Mouse (Mus musculus) olfactory bulb, adult 2 months (tissue): ENCODE results near the gene Dcdc2c. TPM values are rescaled to one million over a fixed set of nuclear protein-coding genes. Genes with fewer than 3 reads are reported as not detected.

Source experiments
- H3K27ac ChIP-seq: fragments of 200-500 bp; 2 replicates; pipeline ENCODE4 v1.5.1; 2012; ENCODE audit warnings: low read depth, low read length; ENCODE audit not compliant: insufficient read depth
- H3K4me1 ChIP-seq: fragments of 200-500 bp; 2 replicates; pipeline ENCODE4 v1.6.1; 2012; ENCODE audit warnings: low read length; ENCODE audit not compliant: control insufficient read depth, insufficient read depth
- H3K4me3 ChIP-seq: fragments of 200-500 bp; 2 replicates; pipeline ENCODE4 v1.5.1; 2012; ENCODE audit warnings: mild to moderate bottlenecking, low read depth, low read length, moderate library complexity; ENCODE audit not compliant: insufficient read depth
- CTCF ChIP-seq: fragments of 200-500 bp; IDR thresholded peaks from 2 replicates; pipeline ENCODE4 v1.5.1; 2012; ENCODE audit warnings: low read depth, mild to moderate bottlenecking, low read length, moderate library complexity; ENCODE audit not compliant: insufficient read depth
- POLR2A ChIP-seq: fragments of 200-500 bp; IDR thresholded peaks from 2 replicates; pipeline ENCODE4 v1.6.1; 2012; ENCODE audit warnings: mild to moderate bottlenecking, low read depth, low read length, moderate library complexity; ENCODE audit not compliant: insufficient read depth
- WGBS: fragments of 180-500 bp; shearing (Covaris S2); methylation state at CpG from one replicate; pipeline ENCODE4 v1.1.7; 2018; 5-methylcytosine and 5-hydroxymethylcytosine counted together
- polyA plus RNA-seq: library from polyadenylated mRNA; stranded (reverse); fragments of >200 nt; gene quantifications from 2 replicates; pipeline ENCODE4 v1.2.4, GENCODE M21; 2012; ENCODE audit warnings: low replicate concordance; ENCODE audit not compliant: missing spikeins, insufficient read depth, insufficient read length

Gene Dcdc2c
- polyA plus RNA-seq, 1 experiment: not detected

DNA sequence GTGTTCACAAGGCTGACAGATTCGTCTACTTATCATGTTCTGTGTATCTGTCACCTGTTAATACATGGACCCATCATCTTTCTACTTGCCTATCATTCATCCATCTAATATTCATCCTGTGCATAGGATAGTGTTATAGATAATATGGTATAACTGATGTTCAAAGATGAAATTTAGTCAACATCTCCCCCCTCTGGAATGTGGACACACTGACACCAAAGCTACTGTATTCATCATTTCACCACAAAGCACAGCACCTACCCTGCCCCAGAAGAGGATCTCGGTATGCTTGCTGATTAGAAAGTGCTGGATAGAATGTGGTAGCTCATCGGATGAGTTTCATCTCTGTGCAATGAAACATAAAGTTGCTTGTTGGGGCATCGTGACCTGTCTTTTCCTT lies 135.2 kb downstream of the Dcdc2c start:
- 79% methylated on average over 4 of the region's 4 CpGs for WGBS
- TF ChIP-seq POLR2A: no peak
- no peak for TF ChIP-seq CTCF

DNA sequence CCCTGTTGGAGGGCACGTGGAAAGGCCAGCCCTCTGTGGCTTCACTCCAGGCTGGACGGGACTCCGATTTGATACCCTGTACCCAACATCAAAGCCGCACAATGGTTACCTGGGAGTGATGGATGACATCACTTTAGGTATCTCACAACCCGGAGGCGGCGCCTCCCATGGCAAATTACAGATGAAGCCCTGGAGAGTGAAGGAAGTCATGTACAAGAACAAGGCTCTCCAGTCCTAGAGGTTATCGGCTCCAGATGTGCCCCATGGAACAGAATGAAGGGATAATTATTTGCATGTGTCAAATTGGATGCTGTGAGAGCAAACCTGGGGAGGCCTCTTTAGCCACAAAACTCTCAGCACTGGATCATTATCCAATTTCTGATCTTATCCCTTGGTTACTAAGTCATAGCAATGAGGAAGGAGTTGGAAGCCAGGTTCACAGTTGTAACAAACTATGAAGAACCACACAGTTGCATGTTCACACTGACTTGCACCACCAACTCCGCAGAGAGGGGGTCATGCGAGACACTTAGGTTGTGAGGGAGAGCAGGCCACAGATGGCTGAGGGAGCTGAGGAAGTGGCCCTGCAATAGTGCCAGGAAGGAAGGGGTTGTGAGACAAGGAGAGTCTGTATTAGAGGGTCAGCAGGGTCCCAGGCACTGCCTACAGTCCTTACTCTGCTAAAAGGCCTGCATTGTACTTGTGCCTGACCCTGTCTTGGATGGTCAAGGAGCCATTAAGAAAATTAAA lies 144.4 kb downstream of the Dcdc2c start:
- WGBS: 90% methylated on average over 10 of the region's 10 CpGs

More for the DNA sequence above, 135.2 kb downstream of the Dcdc2c start:
- H3K4me1 ChIP-seq: no peaks in the 10 kb centered on the region
- H3K27ac ChIP-seq: no peak overlapping the region
- H3K4me3 ChIP-seq: no peak overlapping the region

DNA sequence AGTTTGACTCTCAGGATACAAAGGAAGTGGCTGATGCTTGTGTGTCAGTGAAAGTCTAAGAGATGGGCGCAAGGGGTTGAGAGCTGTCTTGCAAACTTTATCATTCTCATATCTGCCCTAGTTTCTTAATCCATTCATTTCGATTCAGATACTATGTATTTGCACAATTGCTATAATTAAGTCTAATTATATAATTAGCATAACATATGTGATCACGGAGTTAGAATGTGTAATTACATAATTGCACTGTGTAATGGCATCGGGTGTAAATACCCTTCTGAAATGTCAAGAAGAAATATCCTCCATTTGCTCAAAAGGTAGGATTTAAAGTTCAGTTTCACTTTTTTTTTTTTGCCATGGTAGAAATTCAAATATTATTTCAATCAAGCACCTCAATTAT lies 149.9 kb downstream of the Dcdc2c start:
- TF ChIP-seq POLR2A (no peak), CTCF (no peak)
- 32% methylated on average over 4 of the region's 4 CpGs for WGBS

More for the DNA sequence above, 144.4 kb downstream of the Dcdc2c start:
- Histone ChIP-seq H3K4me1 (no peaks in the 10 kb centered on the region), H3K27ac (no peak overlapping the region), H3K4me3 (no peak overlapping the region)
- TF ChIP-seq POLR2A (no peak), CTCF (no peak)

DNA sequence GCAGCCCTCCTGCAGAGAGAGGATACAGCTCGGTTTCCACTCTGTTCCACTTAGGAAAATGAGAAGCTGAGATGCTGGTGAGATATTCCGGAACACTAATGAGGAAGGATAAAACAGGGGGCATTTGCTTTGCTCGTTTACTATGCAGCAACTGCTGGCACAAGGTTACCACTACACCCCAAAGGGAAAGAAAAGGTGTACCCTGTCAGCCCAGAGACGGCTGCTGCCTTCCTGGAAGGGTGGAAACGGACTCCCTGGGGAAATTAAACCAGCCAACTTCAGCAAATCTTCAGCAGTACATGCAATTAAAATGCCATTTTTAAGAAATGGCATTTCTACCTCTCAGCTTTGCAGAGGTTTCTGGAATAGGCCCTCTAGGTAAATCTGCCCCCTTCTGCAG lies 150.8 kb downstream of the Dcdc2c start:
- TF ChIP-seq CTCF (no peak), POLR2A (no peak)
- 67% methylated on average over 5 of the region's 5 CpGs for WGBS
- Histone ChIP-seq H3K27ac (no peak overlapping the region), H3K4me3 (no peak overlapping the region), H3K4me1 (no peaks in the 10 kb centered on the region)

More for the DNA sequence above, 149.9 kb downstream of the Dcdc2c start:
- Histone ChIP-seq H3K4me1 (no peaks in the 10 kb centered on the region), H3K4me3 (no peak overlapping the region), H3K27ac (no peak overlapping the region)

DNA sequence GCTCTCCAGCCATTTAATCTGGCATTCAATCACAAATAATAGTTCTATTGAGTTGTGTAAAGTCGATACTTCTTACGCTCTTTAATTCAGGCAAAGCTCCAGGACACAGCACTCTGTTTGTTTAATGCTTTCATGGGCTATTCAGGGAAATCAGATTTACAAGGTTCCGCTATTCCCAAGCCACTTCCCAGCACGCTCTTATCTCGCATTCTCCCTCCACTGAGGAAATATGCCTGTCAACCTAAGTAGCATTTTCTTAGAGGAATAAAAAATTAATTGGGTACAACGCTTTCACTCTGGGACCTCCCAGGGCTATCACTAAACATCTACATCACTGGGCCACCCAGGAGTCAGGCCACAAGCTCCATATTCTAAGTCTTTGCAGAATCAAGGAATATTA lies 160.1 kb downstream of the Dcdc2c start:
- H3K4me1 ChIP-seq: no peaks in the 10 kb centered on the region
- H3K4me3 ChIP-seq: no peak overlapping the region
- no peak overlapping the region for H3K27ac ChIP-seq
- TF ChIP-seq POLR2A (no peak), CTCF (no peak)
- WGBS: 48% methylated on average over 6 of the region's 6 CpGs

Other genes starting within 250 kb of the Dcdc2c start
- not detected in 2 replicates for gene Allc, start 30.1 kb upstream of the Dcdc2c start, polyA plus RNA-seq
- not detected in 2 replicates for gene Colec11, start 71.0 kb upstream of the Dcdc2c start, polyA plus RNA-seq
- not detected in 2 replicates for gene Rps7, start 83.6 kb upstream of the Dcdc2c start, polyA plus RNA-seq
- gene Rnaseh1, start 97.2 kb upstream of the Dcdc2c start, polyA plus RNA-seq: not detected in 2 replicates
- not detected in 2 replicates for gene Adi1, start 122.8 kb upstream of the Dcdc2c start, polyA plus RNA-seq
- gene Trappc12, start 198.1 kb upstream of the Dcdc2c start, polyA plus RNA-seq: not detected in 2 replicates
- not detected in 2 replicates for gene Eipr1, start 199.4 kb upstream of the Dcdc2c start, polyA plus RNA-seq